Mouse (Mus musculus) heart, embryonic 14.5 days (tissue): Measurements from ENCODE around the gene Rasgrf1. TPM values are rescaled to one million over a fixed set of nuclear protein-coding genes. Genes with fewer than 3 reads are reported as not detected.

ENCODE experiments used
- ATAC-seq: fragments of 200-750 bp; cut with Nextera tagmentation; 2 replicates; pipeline ENCODE4 v1.8.0; 2017; ENCODE audit warnings: low read depth, moderate TSS enrichment; ENCODE audit not compliant: insufficient number of reproducible peaks, insufficient read depth, low FRiP score
- H3K27ac ChIP-seq, 2 experiments: fragments of 200-500 bp in 1 of 2; fragments of 300-500 bp in 1 of 2; sonication (generic) in 1 of 2; replicated peaks in 1 of 2; 2 replicates each; pipeline ENCODE4 v1.5.1; 2012 to 2014; ENCODE audit warnings: low read depth in 2 of 2, low read length in 2 of 2, control low read depth in 1 of 2, mild to moderate bottlenecking in 1 of 2, mixed read lengths in 1 of 2; ENCODE audit not compliant: control insufficient read depth in 1 of 2, insufficient read depth in 1 of 2
- H3K27me3 ChIP-seq: fragments of 300-500 bp; sonication (generic); 2 replicates; pipeline ENCODE4 v1.6.1; 2014; ENCODE audit warnings: mild to moderate bottlenecking, low read length, control low read depth; ENCODE audit not compliant: control insufficient read depth, insufficient read depth
- H3K36me3 ChIP-seq: fragments of 300-500 bp; sonication (generic); 2 replicates; pipeline ENCODE4 v1.6.1; 2014; ENCODE audit warnings: mild to moderate bottlenecking, control low read depth, low read length, mixed read lengths; ENCODE audit not compliant: control insufficient read depth, insufficient read depth
- H3K4me1 ChIP-seq, 2 experiments: fragments of 200-500 bp in 1 of 2; fragments of 300-500 bp in 1 of 2; sonication (generic) in 1 of 2; 2 replicates each; pipeline ENCODE4 v1.6.1; 2012 to 2014; ENCODE audit warnings: low read length in 2 of 2, control low read depth in 1 of 2, mixed read lengths in 1 of 2; ENCODE audit not compliant: control insufficient read depth in 2 of 2, insufficient read depth in 2 of 2
- H3K4me2 ChIP-seq: fragments of 300-500 bp; sonication (generic); 2 replicates; pipeline ENCODE4 v1.6.1; 2014; ENCODE audit warnings: mild to moderate bottlenecking, low read length
- H3K4me3 ChIP-seq, 2 experiments: fragments of 200-500 bp in 1 of 2; fragments of 300-500 bp in 1 of 2; sonication (generic) in 1 of 2; 2 replicates each; pipeline ENCODE4 v1.5.1; 2012 to 2014; ENCODE audit warnings: low read length in 2 of 2, mild to moderate bottlenecking in 2 of 2, control low read depth in 1 of 2, low read depth in 1 of 2, moderate library complexity in 1 of 2; ENCODE audit not compliant: control insufficient read depth in 1 of 2, insufficient read depth in 1 of 2
- H3K9ac ChIP-seq: fragments of 300-500 bp; sonication (generic); 2 replicates; pipeline ENCODE4 v1.6.1; 2014; ENCODE audit warnings: mild to moderate bottlenecking, low read length
- H3K9me3 ChIP-seq: fragments of 300-500 bp; sonication (generic); 2 replicates; pipeline ENCODE4 v1.6.1; 2016; ENCODE audit warnings: low read length, control low read depth; ENCODE audit not compliant: control insufficient read depth
- WGBS: fragments of 180-500 bp; shearing (Covaris S2); extraction: QIAGEN DNeasy Blood & Tissue Kit; methylation state at CpG from one replicate; pipeline ENCODE4 v1.1.7; 2014; 5-methylcytosine and 5-hydroxymethylcytosine counted together
- polyA plus RNA-seq: library from polyadenylated mRNA; unstranded; fragments of >200 nt; fragmentation: Nextera tagmentation; extraction: Ambion mirVana; gene quantifications from 2 replicates; pipeline ENCODE4 v1.2.1, GENCODE M21; 2014

Rasgrf1 gene
- polyA plus RNA-seq, 1 experiment from 2014 or later: 0.11 TPM

GRCm38 (mm10) chr9:89891534-89892293, 18.0 kb upstream of the Rasgrf1 start:
- no peak overlapping the region for H3K4me3 ChIP-seq
- no peaks in the 10 kb centered on the region for H3K9me3 ChIP-seq
- H3K4me1 ChIP-seq: peaks cover 3 to 6% of the 10 kb centered on the region in 2 experiments; a peak in 1 of 4 replicates
- H3K9ac ChIP-seq: no peak overlapping the region
- no peak overlapping the region for H3K4me2 ChIP-seq
- WGBS: 41% methylated on average over 10 of the region's 10 CpGs
- peaks cover 8% of the 10 kb centered on the region; the same call in 1 of the 2 replicates for H3K27me3 ChIP-seq
- no peaks in the 10 kb centered on the region for H3K36me3 ChIP-seq
- no peak overlapping the region for H3K27ac ChIP-seq
- no peak for ATAC-seq

- 78% methylated on average over 5 of the region's 5 CpGs for WGBS
- no peaks in the 10 kb centered on the region for H3K9me3 ChIP-seq
- H3K4me3 ChIP-seq: no peak overlapping the region
- H3K36me3 ChIP-seq: no peaks in the 10 kb centered on the region
- H3K9ac ChIP-seq: no peak overlapping the region
- no peak overlapping the region for H3K27ac ChIP-seq
- H3K4me1 ChIP-seq: peaks cover 3 to 6% of the 10 kb centered on the region in 2 experiments; a peak in 1 of 4 replicates
- peaks cover 8% of the 10 kb centered on the region; the same call in 1 of the 2 replicates for H3K27me3 ChIP-seq
- ATAC-seq: no peak
- no peak overlapping the region for H3K4me2 ChIP-seq
These were observed 17.0 kb upstream of the Rasgrf1 start for GRCm38 (mm10) chr9:89892540-89893188.

GRCm38 (mm10) chr9:89900111-89900824, 9.4 kb upstream of the Rasgrf1 start:
- no peaks in the 10 kb centered on the region for H3K36me3 ChIP-seq
- 35% methylated on average over 14 of the region's 14 CpGs for WGBS
- no peaks in the 10 kb centered on the region for H3K4me1 ChIP-seq
- peaks cover 3% of the 10 kb centered on the region for H3K27me3 ChIP-seq
- H3K27ac ChIP-seq: no peak overlapping the region
- H3K4me2 ChIP-seq: no peak overlapping the region
- no peak overlapping the region for H3K4me3 ChIP-seq
- no peak overlapping the region for H3K9ac ChIP-seq
- H3K9me3 ChIP-seq: no peaks in the 10 kb centered on the region
- no peak for ATAC-seq

- ATAC-seq: no peak
- H3K27ac ChIP-seq: no peak overlapping the region
- no peaks in the 10 kb centered on the region for H3K4me1 ChIP-seq
- no peak overlapping the region for H3K4me2 ChIP-seq
- peaks cover 6% of the 10 kb centered on the region for H3K27me3 ChIP-seq
- H3K4me3 ChIP-seq: no peak overlapping the region
- WGBS: 58% methylated on average over 4 of the region's 4 CpGs
- H3K9ac ChIP-seq: no peak overlapping the region
- H3K9me3 ChIP-seq: no peaks in the 10 kb centered on the region
- H3K36me3 ChIP-seq: no peaks in the 10 kb centered on the region
These were observed 8.5 kb upstream of the Rasgrf1 start for GRCm38 (mm10) chr9:89901184-89901583.

- ATAC-seq: no peak
These were observed 6.9 kb upstream of the Rasgrf1 start for GRCm38 (mm10) chr9:89902813-89903212.

GRCm38 (mm10) chr9:89906645-89907044, 3.1 kb upstream of the Rasgrf1 start:
- no peaks in the 10 kb centered on the region for H3K9me3 ChIP-seq
- no peak overlapping the region for H3K9ac ChIP-seq
- no peak overlapping the region for H3K4me3 ChIP-seq
- H3K36me3 ChIP-seq: no peaks in the 10 kb centered on the region
- ATAC-seq: no peak
- H3K4me2 ChIP-seq: no peak overlapping the region
- H3K4me1 ChIP-seq: peaks cover 4 to 16% of the 10 kb centered on the region in 2 experiments; a peak in 3 of 4 replicates
- peaks cover 61% of the 10 kb centered on the region for H3K27me3 ChIP-seq
- no peak overlapping the region for H3K27ac ChIP-seq

More at GRCm38 (mm10) chr9:89902813-89903212, 6.9 kb upstream of the Rasgrf1 start:
- Histone ChIP-seq H3K36me3 (no peaks in the 10 kb centered on the region), H3K27ac (no peak overlapping the region), H3K27me3 (peaks cover 22% of the 10 kb centered on the region), H3K4me2 (no peak overlapping the region), H3K4me1 (no peaks in the 10 kb centered on the region), H3K4me3 (no peak overlapping the region), H3K9me3 (no peaks in the 10 kb centered on the region), H3K9ac (no peak overlapping the region)
- WGBS: 33% methylated on average over 2 of the region's 2 CpGs

GRCm38 (mm10) chr9:89907941-89908340, 1.8 kb upstream of the Rasgrf1 start:
- peak overlapping the region in 1 of 2 experiments; percentile 46; a peak in 1 of 4 replicates for H3K4me3 ChIP-seq
- no peaks in the 10 kb centered on the region for H3K9me3 ChIP-seq
- no peak for ATAC-seq
- H3K27me3 ChIP-seq: peaks cover 73% of the 10 kb centered on the region
- H3K27ac ChIP-seq: no peak overlapping the region
- H3K36me3 ChIP-seq: no peaks in the 10 kb centered on the region
- no peak overlapping the region for H3K9ac ChIP-seq
- H3K4me2 ChIP-seq: peak overlapping the region; percentile 95; the same call in 1 of the 2 replicates
- H3K4me1 ChIP-seq: peaks cover 4 to 16% of the 10 kb centered on the region in 2 experiments; a peak in 3 of 4 replicates
